Mouse (Mus musculus): ENCODE measurements around the gene Cxcr6.

Gene Cxcr6

GRCm38 (mm10) chr9:123826631-123827030 is 20.4 kb downstream of the Cxcr6 start:
- DNase-seq (ENCODE audit: low spot score) = no peak

- no peak for DNase-seq (ENCODE audit: low spot score)
Observed at GRCm38 (mm10) chr9:123828916-123829315, 22.6 kb downstream of the Cxcr6 start.

- DNase-seq (ENCODE audit: low spot score) = no peak
Observed at GRCm38 (mm10) chr9:123835851-123836250, 29.6 kb downstream of the Cxcr6 start.

GRCm38 (mm10) chr9:123840243-123840642 is 34.0 kb downstream of the Cxcr6 start:
- no peak for DNase-seq (ENCODE audit: low spot score)

GRCm38 (mm10) chr9:123844468-123844867 is 38.2 kb downstream of the Cxcr6 start:
- DNase-seq (ENCODE audit: low spot score) = no peak

GRCm38 (mm10) chr9:123845120-123845519 is 38.8 kb downstream of the Cxcr6 start:
- peak; percentile 51 for DNase-seq (ENCODE audit: low spot score)

- DNase-seq (ENCODE audit: low spot score) = peak; percentile 45
Observed at GRCm38 (mm10) chr9:123846490-123846889, 40.2 kb downstream of the Cxcr6 start.

- DNase-seq (ENCODE audit: low spot score) = no peak
Observed at GRCm38 (mm10) chr9:123849976-123850695, 43.9 kb downstream of the Cxcr6 start.

GRCm38 (mm10) chr9:123850705-123851061 is 44.4 kb downstream of the Cxcr6 start:
- DNase-seq (ENCODE audit: low spot score) = no peak

- peak; percentile 57 for DNase-seq (ENCODE audit: low spot score)
Observed at GRCm38 (mm10) chr9:123851062-123851712, 44.9 kb downstream of the Cxcr6 start.

GRCm38 (mm10) chr9:123851713-123852448 is 45.6 kb downstream of the Cxcr6 start, which contains the start of gene Fyco1:
Gene Fyco1 (minus strand): TSS chr9:123851899.
- DNase-seq (ENCODE audit: low spot score) = peak; percentile 93

GRCm38 (mm10) chr9:123852449-123853390 is 46.4 kb downstream of the Cxcr6 start:
- no peak for DNase-seq (ENCODE audit: low spot score)

GRCm38 (mm10) chr9:123856836-123857235 is 50.6 kb downstream of the Cxcr6 start:
- no peak for DNase-seq (ENCODE audit: low spot score)
